Mouse (Mus musculus): Measurements from ENCODE around the gene Plbd1.

Gene Plbd1

DNA sequence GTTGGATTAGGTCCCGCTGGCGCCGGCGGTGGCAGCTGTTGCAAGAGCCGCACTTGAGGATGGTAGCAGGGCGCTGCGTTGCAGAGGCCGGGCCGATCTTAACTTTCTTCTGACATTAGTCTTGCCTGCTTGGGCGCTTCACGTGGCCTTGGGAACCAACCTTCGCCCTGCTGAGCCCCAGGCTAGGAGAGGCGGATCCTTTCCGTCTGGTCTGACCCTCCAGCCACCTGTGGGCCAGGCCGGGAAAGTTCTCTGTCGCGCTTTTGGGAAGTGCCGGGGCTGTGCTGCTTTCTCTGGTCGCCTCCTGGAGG lies at the start of gene Plbd1:
Gene Plbd1 (minus strand): TSS at position 223 of the 311 bp plus-strand sequence.
- no peak for DNase-seq (ENCODE audit: low spot score in 2 of 2)

DNA sequence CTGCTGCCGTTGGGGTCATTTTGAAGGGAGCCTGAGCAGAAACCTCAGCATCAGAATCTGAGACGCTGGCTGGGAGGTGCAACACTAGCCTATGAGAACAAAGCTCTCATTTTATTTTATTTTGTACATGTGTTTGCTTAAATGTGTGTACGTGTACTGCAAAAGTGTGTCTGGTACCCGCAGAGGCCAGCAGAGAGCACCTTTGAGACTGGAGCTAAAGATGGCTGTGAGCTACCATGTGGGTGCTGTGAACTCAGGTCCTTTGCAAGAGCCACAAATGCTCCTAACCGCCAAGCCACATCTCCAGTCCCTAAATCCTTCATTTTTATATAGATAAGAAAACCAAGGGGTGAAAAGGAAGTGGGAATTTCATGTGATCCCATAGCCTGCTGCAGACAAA lies 48.7 kb upstream of the Plbd1 start:
- no peak for DNase-seq (ENCODE audit: low spot score in 2 of 2)

DNA sequence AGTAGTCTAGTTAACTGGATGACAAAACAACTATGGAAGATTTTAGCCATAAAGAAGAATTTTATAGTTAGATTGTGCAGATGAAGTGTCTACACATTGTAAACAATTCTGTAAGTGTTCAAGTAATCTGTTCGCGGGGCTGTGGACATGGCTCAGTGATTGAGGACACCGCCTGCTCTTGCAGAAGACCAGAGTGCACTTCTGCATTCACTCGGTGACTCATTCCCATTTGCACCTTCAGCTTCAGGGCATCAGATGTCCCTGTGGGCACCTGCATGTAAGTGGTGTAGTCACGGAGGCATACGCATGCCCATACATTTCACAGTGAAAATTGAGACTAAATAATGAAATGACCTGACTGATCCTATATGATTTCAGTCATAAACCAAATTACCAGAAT lies 46.9 kb upstream of the Plbd1 start:
- DNase-seq (ENCODE audit: low spot score in 2 of 2) = no peak

DNA sequence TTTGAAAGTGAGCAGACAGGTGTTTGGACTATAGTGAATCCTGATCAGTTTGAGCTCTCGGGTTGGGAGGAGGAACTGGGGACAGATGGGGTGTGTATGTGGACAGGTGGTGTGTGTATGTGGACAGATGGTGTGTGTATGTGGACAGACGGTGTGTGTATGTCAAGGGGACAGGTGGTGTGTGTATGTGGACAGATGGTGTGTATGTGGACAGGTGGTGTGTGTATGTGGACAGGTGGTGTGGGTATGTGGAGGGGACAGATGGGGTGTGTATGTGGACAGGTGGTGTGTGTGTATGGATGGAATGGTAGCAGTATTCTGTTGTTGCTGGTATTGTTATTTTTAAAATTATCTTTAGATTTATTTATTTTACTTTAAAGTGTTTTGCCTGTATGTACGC lies 40.1 kb upstream of the Plbd1 start:
- no peak for DNase-seq (ENCODE audit: low spot score in 2 of 2)

DNA sequence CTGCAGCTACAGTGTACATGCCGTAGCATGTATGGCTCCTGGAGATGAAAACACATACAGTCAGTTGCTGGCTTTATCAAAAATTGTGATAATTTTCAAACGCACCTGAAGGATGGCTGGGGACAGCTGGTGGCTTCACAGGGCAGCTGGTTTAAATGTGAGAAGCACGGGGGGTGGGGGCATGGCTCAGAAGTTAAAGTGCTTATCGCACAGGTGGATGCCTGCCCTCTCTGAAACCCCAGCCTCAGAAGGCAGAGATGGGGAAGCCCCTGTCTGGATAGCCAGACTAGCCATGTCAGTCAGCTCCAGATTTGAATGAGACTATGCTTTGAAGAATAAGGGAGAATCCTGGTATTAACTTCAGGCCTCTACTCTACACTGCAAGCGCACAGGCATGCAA lies 39.5 kb upstream of the Plbd1 start:
- DNase-seq (ENCODE audit: low spot score in 2 of 2) = no peak

DNA sequence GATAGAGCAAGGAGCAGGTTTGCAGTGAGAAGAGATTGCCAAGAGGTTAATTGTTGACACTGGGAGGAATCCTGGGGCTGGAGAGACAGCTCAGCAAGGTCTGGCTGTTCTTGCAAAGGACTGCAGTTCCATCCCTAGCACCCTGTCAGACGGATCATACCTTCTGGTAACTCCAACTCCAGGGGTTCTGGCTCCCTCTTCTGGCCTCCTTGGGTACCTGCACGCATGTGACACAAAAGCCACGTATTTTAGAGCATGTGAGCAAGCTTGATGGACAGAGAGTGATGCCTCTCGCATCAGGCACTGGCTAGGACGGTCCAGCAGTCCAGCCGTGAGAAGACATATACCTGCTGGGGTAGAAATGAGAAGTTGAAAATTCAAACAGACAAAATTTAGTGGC lies 29.6 kb upstream of the Plbd1 start:
- DNase-seq (ENCODE audit: low spot score in 2 of 2) = no peak

DNA sequence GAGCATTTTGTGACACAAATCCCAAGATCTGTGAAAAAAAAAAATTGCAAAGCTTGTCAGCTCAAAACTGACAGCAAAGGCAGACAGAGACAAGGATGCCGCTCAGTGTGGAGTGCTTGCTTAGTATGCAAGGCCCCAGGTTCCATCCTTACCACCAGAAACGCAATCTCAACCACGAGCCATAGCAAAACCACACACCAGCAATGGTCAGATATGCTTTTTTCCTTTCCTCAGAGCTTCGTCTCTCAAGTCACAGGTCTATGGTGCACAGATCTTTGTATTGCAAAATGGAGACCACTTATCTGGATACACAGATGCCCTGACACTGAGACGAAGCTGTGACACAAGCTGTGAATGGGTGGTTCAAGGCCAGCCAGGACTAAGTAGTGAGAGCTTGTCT lies 28.8 kb upstream of the Plbd1 start:
- no peak for DNase-seq (ENCODE audit: low spot score in 2 of 2)

DNA sequence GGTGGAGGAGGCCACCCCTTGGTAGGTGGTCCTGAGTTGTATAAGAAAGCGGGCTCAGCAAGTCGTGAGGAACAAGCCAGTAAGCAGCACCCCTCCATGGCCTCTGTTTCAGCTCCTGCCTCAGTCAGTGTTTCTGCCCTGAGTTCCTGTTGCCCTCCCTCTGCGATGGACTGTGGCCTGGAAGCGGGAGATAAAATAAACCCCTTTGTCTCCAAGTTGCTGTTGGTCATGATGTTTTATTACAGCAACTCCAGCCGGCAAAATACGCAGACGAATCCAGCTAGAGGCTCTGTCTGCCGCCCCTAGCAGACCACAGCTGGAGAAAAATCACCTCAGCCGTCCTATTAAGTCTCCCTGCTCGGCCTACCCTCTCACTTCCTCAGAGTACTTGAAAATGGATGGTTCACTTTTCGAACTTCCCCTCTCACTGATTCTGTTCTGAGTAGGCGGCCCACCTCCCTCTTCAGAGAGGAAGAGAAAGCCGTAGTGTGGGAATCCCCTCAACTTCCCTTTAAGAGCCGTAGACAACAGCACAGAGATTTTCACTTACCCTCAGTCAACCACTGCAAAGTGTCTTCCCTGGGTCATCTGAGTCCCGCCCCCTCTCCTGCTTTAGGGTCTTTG lies 28.2 kb upstream of the Plbd1 start:
- DNase-seq (ENCODE audit: low spot score in 2 of 2) = peak; percentile 4 to 5

DNA sequence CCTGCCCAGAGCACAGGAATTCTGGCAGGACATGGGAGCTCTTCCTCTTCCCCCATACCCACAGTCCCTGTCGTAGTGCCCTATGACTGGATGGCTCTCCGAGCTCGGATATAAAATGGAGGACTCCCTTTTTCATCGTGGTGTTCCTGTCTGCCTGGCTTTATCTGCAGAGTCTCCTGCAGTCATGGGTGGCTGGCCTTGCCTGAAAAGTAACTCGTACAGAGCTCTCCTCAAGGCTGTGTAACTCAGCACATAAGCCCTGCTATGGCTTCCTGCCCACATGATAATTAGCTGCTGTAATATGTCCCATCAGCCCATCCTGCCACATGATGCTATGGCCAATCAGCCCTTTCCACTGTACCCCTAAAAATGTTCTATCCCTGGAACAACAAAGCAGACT lies 23.7 kb upstream of the Plbd1 start:
- no peak for DNase-seq (ENCODE audit: low spot score in 2 of 2)

DNA sequence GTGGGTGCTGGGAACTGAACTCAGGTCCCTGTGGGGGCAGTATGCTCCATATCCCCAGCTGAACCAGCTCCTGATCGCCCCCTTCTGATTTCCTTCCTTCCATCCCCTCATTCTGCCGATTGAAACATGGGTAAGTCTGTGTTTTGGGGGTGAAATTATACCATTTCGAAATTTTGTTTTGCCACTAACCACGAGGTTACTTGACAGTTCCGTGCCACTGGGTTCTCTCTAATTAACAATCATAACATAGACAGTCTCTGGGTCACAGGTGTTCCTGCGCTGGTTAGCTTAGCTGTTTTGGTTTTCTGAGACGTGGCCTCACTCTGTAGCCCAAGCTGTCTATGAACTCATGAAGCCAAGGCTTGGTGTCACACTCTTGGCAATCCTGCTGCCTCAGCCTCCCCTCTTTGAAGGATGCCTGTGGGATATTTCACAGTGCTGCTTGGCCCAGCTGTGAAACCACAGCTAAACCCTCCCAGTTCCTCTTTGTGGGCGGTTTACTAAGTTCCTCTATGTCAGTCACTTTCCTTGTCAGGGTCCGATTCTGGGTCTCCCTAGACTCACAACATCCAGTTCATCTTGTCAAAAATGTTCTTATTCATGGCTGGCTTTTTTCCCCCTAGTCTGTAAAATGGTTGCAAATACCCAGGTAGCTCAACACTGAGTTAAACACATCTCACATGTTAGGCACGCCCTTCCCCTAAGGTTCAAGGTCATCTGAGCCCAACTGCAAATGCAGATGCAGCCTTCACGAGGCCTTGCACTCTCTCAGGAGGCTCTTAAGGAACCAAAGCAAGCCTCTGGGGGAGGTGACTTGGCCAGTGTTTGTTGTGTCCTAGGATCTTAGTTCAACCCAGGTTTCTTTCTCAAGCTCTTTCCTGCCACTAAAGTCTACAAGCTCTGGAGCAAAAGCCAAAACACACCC lies 21.9 kb upstream of the Plbd1 start:
- no peak for DNase-seq (ENCODE audit: low spot score in 2 of 2)

DNA sequence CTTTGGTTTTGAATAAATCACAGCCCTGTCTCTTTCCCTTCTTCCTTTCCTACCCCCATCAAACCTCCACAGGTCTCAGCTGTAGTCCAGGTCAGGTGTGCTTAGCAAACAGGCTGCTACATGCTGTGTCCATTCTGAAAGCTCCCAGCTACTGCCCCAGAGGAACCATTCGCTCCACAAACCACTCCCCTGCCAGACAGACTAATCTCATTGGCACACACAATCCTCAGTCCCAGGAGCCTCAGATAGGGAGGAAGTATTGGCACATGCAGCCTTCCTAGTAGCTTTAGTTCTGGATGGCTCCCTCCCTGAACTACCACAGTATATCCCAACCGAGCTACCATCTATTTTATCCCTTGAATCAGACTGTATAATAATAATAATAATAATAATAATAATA lies 17.7 kb upstream of the Plbd1 start:
- DNase-seq (ENCODE audit: low spot score in 2 of 2) = no peak

DNA sequence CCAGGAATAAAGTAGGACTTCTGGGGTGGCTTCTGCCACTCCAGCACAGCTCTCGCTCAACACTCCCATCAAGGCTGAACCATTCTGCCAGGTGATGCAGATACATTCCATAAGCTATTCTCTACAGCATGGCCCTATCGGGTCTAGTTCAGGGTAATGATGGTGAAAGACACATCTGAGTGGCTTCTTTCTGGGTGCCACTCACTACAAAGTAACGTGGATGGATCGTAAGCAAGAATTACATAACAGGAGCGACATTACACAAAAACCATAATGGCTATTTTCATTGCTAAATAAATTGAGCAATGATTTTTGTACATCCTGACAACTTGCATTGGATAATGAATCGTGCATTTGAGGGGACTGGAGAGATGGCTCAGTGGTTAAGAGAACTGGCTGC lies 13.2 kb upstream of the Plbd1 start:
- DNase-seq (ENCODE audit: low spot score in 2 of 2) = no peak

DNA sequence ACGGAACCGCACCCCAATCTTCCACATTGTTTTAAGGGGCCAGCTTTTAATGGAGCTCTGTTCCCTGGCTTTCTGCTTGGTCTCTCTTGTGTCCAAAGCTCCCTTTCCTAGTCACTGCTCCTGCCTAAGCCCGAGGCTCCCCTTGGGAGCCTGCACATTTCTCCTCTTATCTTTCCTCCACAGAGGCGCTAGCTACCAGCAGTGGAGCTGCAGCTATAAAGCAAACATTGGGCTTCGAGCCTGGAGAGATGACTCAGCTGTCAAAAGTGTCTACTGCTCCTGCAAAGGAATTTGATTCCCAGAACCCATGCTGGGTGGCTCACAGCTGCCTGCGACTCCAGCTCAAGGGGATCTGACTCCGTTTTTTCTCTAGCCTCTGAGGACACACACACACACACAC lies 10.7 kb upstream of the Plbd1 start:
- peak; percentile 26 to 70 for DNase-seq (ENCODE audit: low spot score in 2 of 2)

DNA sequence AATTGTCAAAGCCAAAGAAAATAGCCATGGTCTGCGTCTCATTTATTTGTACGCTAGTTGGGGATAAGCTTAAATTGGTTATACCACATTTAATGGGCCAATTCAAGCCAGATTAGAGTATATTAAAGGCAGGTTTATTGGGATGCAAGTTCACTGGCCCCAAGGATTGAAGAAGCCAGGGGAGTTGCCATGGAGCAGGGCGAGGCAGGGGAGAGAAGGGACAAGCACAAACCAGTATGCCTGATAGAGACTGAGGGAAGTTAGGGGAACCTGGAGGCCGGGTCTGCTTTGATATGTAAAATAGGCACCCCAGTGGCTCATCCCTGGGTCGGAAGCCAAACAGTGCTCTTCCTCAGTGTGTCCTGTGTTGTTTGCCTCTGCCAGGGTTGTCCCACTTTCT lies 7.5 kb upstream of the Plbd1 start:
- DNase-seq (ENCODE audit: low spot score in 2 of 2) = no peak

DNA sequence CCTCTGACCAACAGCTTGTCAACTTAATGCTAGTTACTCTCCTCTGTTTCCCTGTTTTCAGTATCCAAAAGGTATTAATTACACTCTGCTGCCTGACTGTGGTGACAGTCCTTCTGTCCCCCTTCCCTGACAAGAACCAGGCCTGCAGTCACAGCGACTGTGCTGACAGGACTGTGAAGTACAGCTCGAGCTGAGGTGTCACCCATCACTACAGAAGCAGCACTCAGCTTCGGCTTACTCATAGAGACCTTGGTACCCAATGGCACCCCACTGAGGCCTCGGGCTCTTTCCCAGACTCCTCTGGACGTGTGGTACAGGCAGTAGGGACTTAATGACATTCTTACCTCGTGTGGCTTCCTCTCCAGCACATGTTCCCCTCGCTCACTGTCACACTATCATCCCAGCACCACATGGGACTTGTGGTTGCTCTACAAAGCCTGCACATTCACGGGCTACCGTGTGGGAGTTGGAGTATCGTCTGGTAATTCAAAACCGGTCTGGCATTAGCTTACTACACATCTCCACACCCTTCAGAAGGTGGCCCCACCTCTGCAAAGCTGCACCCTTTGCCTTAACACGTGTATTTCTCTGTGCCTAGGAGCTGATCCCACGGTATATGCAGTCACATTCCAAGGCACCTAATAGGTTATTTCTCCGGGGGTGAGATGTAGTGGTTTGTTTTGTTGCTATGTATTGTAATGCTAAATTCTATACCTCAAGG lies 6.7 kb upstream of the Plbd1 start:
- DNase-seq (ENCODE audit: low spot score in 2 of 2) = no peak

DNA sequence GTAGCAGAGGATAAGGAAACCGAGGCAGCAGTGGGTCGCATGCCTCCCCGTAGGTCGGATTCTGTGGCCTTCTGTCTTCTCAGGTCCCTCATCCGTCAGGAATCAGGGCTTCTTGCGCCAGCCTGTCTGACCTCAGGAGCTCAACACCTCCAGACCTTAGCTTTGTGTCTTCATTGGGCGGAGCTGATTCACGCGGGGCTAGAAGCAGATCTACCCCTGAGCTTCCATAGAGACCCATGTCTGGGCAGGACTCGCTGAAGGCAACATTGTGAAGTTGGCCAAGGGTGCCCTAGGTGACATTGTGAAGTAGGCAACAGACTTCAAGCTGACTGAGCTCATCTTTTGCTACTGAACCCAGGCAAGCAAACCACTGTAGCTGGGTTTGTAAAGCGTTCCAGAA lies 335 bp upstream of the Plbd1 start:
- DNase-seq (ENCODE audit: low spot score in 2 of 2) = no peak

DNA sequence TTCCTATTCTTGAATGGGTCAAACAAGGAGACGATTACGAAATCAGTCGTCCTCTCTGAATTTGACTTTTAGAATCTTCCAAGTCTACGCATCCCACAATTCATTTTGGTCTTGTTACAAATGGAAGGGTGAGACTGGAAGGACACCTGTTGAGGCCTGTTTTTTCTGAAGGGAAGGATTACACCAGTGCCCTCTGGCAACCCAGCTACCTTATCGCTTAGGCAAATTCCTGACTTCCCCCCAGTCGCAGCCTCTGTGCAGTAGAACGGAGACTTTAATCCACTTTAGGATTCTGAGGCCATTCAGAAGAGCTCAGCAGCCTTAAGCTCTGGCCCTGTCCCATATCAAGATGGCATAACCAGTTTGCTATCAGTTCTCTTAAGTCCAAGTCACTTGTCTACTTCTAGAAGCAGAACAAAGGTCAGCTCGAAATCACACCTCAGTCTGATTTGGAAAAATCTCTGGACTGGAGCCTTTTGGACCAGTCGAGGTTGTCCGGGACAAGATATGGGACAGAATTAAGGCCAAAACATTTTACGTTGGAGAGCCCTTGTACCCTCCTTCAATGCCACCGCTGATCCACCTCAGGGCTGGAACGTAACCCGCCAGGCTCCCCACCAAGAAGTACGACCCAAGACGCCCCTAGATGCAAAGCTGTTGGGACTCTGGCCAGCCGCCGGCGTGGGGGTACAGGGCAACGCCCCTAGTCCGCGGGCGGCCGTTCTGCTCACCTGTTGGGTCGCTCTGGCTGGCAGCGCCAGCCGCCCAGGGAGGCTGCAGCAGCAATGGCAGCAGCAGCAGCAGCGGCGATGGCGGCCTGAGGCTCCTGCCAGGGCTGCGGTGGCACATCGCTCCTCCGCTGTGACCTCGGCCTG lies 660 bp downstream of the Plbd1 start:
- no peak for DNase-seq (ENCODE audit: low spot score in 2 of 2)

DNA sequence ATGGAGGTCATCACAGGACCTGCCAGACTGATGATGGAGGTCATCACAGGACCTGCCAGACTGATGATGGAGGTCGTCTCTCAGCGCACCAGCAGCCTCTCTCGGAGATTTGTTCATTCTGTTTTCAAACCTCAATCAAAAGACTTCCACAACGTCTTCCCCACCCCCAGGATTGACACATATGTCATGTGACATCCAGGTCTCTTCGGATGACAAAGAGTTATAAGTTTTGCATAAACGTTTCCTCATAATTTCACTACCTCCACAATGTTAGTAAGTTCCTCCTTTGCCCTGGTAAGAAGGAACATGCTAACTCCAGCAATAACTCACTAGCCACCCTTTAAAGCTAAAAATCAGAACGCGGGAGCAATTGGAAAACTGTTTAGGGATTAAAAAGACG lies 2.5 kb downstream of the Plbd1 start:
- DNase-seq (ENCODE audit: low spot score in 2 of 2) = no peak

DNA sequence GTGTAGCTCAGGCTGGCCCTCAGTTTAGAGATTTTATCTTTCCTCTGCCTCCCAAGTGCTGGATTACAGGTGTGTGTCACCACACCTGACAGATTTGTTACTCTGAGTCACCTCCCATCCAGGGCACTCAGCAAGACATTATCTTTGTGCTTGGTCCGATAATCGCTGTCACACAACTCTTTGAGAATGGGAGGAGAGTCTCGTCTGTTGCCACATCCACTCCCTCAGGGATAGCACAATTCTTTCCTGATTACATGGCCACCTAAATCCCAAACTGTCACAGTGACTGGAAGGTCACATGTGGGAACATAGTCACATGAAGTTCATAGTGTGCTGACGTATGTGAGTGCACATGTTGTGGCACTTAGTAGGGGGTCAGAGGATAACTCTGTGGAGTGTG lies 3.4 kb downstream of the Plbd1 start:
- no peak for DNase-seq (ENCODE audit: low spot score in 2 of 2)

DNA sequence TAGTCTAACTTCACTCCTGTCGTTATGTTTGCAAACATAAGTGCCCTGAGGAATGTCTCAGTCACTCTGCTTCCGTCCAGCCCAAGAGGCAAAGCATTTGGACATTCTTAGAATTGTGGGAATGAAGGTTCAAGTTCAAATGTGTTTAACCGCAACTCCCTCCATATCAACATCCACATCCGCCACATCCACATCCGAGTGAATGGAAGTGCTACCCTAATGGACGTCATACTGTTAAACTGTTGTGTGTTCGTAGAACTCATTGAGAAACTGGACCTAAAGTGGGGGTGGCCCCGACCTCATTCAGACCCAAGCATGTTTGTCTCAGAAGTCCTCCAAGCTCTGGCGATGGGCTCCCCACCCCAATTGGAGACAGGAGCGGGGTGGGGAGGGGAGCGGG lies 5.9 kb downstream of the Plbd1 start:
- no peak for DNase-seq (ENCODE audit: low spot score in 2 of 2)

DNA sequence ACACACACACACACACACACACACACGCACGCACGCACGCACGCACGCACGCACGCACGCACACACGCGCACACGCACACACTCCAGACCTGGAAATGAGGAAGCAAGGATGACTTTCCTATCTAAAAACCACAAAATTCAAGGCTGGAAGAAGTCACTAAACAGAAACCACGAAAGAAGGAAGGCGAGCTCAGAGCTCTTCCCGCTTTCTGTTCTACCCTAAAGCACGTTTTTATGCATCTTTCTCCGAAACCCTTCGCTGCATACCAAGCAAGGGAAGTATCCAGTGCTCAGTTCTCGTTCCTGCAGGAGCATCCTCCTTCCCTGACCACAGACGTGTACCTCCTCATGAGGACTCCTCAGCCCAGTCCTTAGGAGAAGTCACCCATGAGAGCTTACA lies 7.3 kb downstream of the Plbd1 start:
- no peak for DNase-seq (ENCODE audit: low spot score in 2 of 2)

DNA sequence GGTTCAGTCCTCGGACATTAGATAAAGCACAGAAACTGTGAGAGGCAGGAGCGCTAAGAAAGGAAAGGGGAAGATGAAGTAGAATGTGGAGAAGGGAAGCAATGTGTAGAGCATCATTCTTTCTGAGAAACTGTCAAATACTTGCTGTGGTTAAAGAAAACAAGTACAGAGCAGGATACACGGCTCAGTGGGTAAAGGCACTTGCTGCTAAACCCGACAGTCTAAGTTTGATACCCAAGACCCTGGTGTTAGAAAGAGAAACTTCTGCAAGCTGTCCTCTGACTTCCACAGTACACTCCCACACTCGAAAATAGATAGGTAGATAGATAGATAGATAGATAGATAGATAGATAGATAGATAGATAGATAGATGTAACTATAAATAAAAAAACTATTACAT lies 8.4 kb downstream of the Plbd1 start:
- DNase-seq (ENCODE audit: low spot score in 2 of 2) = no peak

Measured in left cerebral cortex, adult 9 months (tissue).